Mouse (Mus musculus) MEL (cell line): ENCODE results near the gene Tcea3. TPM values are rescaled to one million over a fixed set of nuclear protein-coding genes. Genes with fewer than 3 reads are reported as not detected.

Experiments used
- DNase-seq: peaks from one replicate; pipeline ENCODE4 v3.0.0; 2011; ENCODE audit warnings: low read depth, low spot score
- H3K27ac ChIP-seq: 2 replicates; pipeline ENCODE4 v1.5.1; 2012; ENCODE audit warnings: low read depth, mild to moderate bottlenecking, control low read depth, low read length, moderate library complexity; ENCODE audit not compliant: control insufficient read depth
- H3K27me3 ChIP-seq, 2 experiments: fragments of 150-350 bp in 1 of 2; sonication (generic) in 1 of 2; 2 replicates each; pipeline ENCODE4 v1.6.1; 2012; ENCODE audit warnings: low read length in 2 of 2, mild to moderate bottlenecking in 2 of 2, improper control_type of control experiment in 1 of 2, moderate library complexity in 1 of 2; ENCODE audit not compliant: insufficient read depth in 2 of 2, control insufficient read depth in 1 of 2
- H3K36me3 ChIP-seq, 2 experiments: 2 replicates each; pipeline ENCODE4 v1.6.1; 2012 to 2014; ENCODE audit warnings: low read length in 2 of 2, improper control_type of control experiment in 1 of 2, inconsistent platforms in 1 of 2, mild to moderate bottlenecking in 1 of 2; ENCODE audit not compliant: insufficient read depth in 2 of 2, control insufficient read depth in 1 of 2
- H3K4me1 ChIP-seq, 2 experiments: fragments of 150-350 bp in 1 of 2; sonication (generic) in 1 of 2; 2 replicates each; pipeline ENCODE4 v1.6.1; 2012; ENCODE audit warnings: low read length in 2 of 2, improper control_type of control experiment in 1 of 2, mild to moderate bottlenecking in 1 of 2; ENCODE audit not compliant: insufficient read depth in 2 of 2, control insufficient read depth in 1 of 2
- H3K4me3 ChIP-seq, 2 experiments: fragments of 150-350 bp in 1 of 2; sonication (generic) in 1 of 2; 2 replicates each; pipeline ENCODE4 v1.5.1; 2012; ENCODE audit warnings: low read depth in 2 of 2, low read length in 2 of 2, mild to moderate bottlenecking in 2 of 2, moderate library complexity in 2 of 2, control low read depth in 1 of 2, improper control_type of control experiment in 1 of 2; ENCODE audit not compliant: control insufficient read depth in 1 of 2, insufficient read depth in 1 of 2
- H3K79me2 ChIP-seq: 2 replicates; pipeline ENCODE4 v1.6.1; 2012; ENCODE audit warnings: mild to moderate bottlenecking, low read length, moderate library complexity; ENCODE audit not compliant: control insufficient read depth, poor library complexity, insufficient read depth
- H3K9ac ChIP-seq: 2 replicates; pipeline ENCODE4 v1.6.1; 2012; ENCODE audit warnings: low read depth, mild to moderate bottlenecking, control low read depth, low read length, moderate library complexity; ENCODE audit not compliant: control insufficient read depth, poor library complexity, severe bottlenecking
- H3K9me3 ChIP-seq: fragments of 150-350 bp; sonication (generic); replicated peaks from 2 replicates; pipeline ENCODE4 v1.6.1; 2012; ENCODE audit warnings: mild to moderate bottlenecking, low read length, improper control_type of control experiment, moderate library complexity; ENCODE audit not compliant: insufficient read depth
- BHLHE40 ChIP-seq: IDR thresholded peaks from 2 replicates; pipeline ENCODE4 v1.6.1; 2012; ENCODE audit warnings: low read depth, mild to moderate bottlenecking, inconsistent platforms, low read length, improper control_type of control experiment, borderline replicate concordance
- CHD1 ChIP-seq: IDR thresholded peaks from 2 replicates; pipeline ENCODE4 v1.6.1; 2012; ENCODE audit warnings: low read depth, mild to moderate bottlenecking, inconsistent platforms, low read length, improper control_type of control experiment
- CHD2 ChIP-seq: IDR thresholded peaks from 2 replicates; pipeline ENCODE4 v1.6.1; 2011; ENCODE audit warnings: low read length, improper control_type of control experiment
- ELF1 ChIP-seq: IDR thresholded peaks from 2 replicates; pipeline ENCODE4 v1.6.1; 2014; ENCODE audit warnings: low read depth, mild to moderate bottlenecking, inconsistent platforms, low read length, improper control_type of control experiment, moderate library complexity
- EP300 ChIP-seq, 2 experiments: IDR thresholded peaks; 2 replicates each; pipeline ENCODE4 v1.6.1; 2011; ENCODE audit warnings: improper control_type of control experiment in 2 of 2, low read length in 2 of 2, low read depth in 1 of 2, mild to moderate bottlenecking in 1 of 2
- GABPA ChIP-seq: IDR thresholded peaks from 2 replicates; pipeline ENCODE4 v1.6.1; 2012; ENCODE audit warnings: low read depth, mild to moderate bottlenecking, inconsistent platforms, low read length, improper control_type of control experiment, moderate library complexity
- JUND ChIP-seq: IDR thresholded peaks from 2 replicates; pipeline ENCODE4 v1.6.1; 2011; ENCODE audit warnings: low read depth, mild to moderate bottlenecking, improper control_type of control experiment, low read length
- MAFK ChIP-seq: IDR thresholded peaks from 2 replicates; pipeline ENCODE4 v1.6.1; 2011; ENCODE audit warnings: low read depth, mild to moderate bottlenecking, low read length, improper control_type of control experiment, borderline replicate concordance
- MAZ ChIP-seq: IDR thresholded peaks from 2 replicates; pipeline ENCODE4 v1.6.1; 2012; ENCODE audit warnings: low read depth, mild to moderate bottlenecking, inconsistent platforms, low read length, improper control_type of control experiment
- MEF2A ChIP-seq: IDR thresholded peaks from 2 replicates; pipeline ENCODE4 v1.6.1; 2014; ENCODE audit warnings: low read depth, mild to moderate bottlenecking, inconsistent platforms, low read length, improper control_type of control experiment; ENCODE audit not compliant: poor library complexity, insufficient replicate concordance, severe bottlenecking; ENCODE audit errors: extremely low read depth
- MYB ChIP-seq: IDR thresholded peaks from 2 replicates; pipeline ENCODE4 v1.6.1; 2011; ENCODE audit warnings: mild to moderate bottlenecking, low read depth, low read length, improper control_type of control experiment
- MYC ChIP-seq: IDR thresholded peaks from 2 replicates; pipeline ENCODE4 v1.6.1; 2011; ENCODE audit warnings: low read depth, mild to moderate bottlenecking, low read length, improper control_type of control experiment, moderate library complexity
- POLR2A ChIP-seq, 2 experiments: IDR thresholded peaks; 2 replicates each; pipeline ENCODE4 v1.6.1; 2011 to 2012; ENCODE audit warnings: low read length in 2 of 2, mild to moderate bottlenecking in 2 of 2, control low read depth in 1 of 2, improper control_type of control experiment in 1 of 2, low read depth in 1 of 2, moderate library complexity in 1 of 2; ENCODE audit not compliant: control insufficient read depth in 1 of 2, insufficient read depth in 1 of 2, poor library complexity in 1 of 2
- POLR2AphosphoS2 ChIP-seq: IDR thresholded peaks from 2 replicates; pipeline ENCODE4 v1.6.1; 2011; ENCODE audit warnings: low read length, improper control_type of control experiment
- POLR2AphosphoS5 ChIP-seq: IDR thresholded peaks from 2 replicates; pipeline ENCODE4 v1.6.1; 2012; ENCODE audit warnings: low read depth, borderline replicate concordance, mild to moderate bottlenecking, inconsistent platforms, low read length, moderate library complexity, mixed read lengths
- RAD21 ChIP-seq: IDR thresholded peaks from 2 replicates; pipeline ENCODE4 v1.6.1; 2011; ENCODE audit warnings: mild to moderate bottlenecking, low read depth, low read length, improper control_type of control experiment
- SIN3A ChIP-seq: IDR thresholded peaks from 2 replicates; pipeline ENCODE4 v1.6.1; 2012; ENCODE audit warnings: low read length, improper control_type of control experiment, inconsistent platforms
- SMC3 ChIP-seq: IDR thresholded peaks from 2 replicates; pipeline ENCODE4 v1.6.1; 2011; ENCODE audit warnings: low read depth, low read length, improper control_type of control experiment
- TCF12 ChIP-seq: IDR thresholded peaks from 2 replicates; pipeline ENCODE4 v1.6.1; 2014; ENCODE audit warnings: low read depth, mild to moderate bottlenecking, inconsistent platforms, low read length, improper control_type of control experiment, moderate library complexity
- USF2 ChIP-seq, 2 experiments: IDR thresholded peaks; 2 replicates each; pipeline ENCODE4 v1.6.1; 2011 to 2012; ENCODE audit warnings: improper control_type of control experiment in 2 of 2, low read length in 2 of 2, borderline replicate concordance in 1 of 2, inconsistent platforms in 1 of 2, low read depth in 1 of 2, mild to moderate bottlenecking in 1 of 2; ENCODE audit not compliant: insufficient read depth in 1 of 2
- ZKSCAN1 ChIP-seq: IDR thresholded peaks from 2 replicates; pipeline ENCODE4 v1.6.1; 2012; ENCODE audit warnings: low read depth, mild to moderate bottlenecking, inconsistent platforms, low read length, improper control_type of control experiment, moderate library complexity
- ZMIZ1 ChIP-seq: IDR thresholded peaks from 2 replicates; pipeline ENCODE4 v1.6.1; 2012; ENCODE audit warnings: low read depth, mild to moderate bottlenecking, inconsistent platforms, low read length, improper control_type of control experiment, moderate library complexity
- ZNF384 ChIP-seq: IDR thresholded peaks from 2 replicates; pipeline ENCODE4 v1.6.1; 2012; ENCODE audit warnings: low read depth, mild to moderate bottlenecking, inconsistent platforms, low read length, improper control_type of control experiment
- polyA plus RNA-seq, 2 experiments: library from polyadenylated mRNA; stranded (reverse) in 1 of 2; unstranded in 1 of 2; fragments of >175 nt in 1 of 2; fragments of >200 nt in 1 of 2; gene quantifications; 2 replicates each; pipeline versions ENCODE4 v1.2.1 to v1.2.4; 2012; ENCODE audit warnings: low replicate concordance in 2 of 2, low read depth in 1 of 2; ENCODE audit not compliant: insufficient read length in 2 of 2, insufficient read depth in 1 of 2, missing spikeins in 1 of 2
- total RNA-seq: library from RNA; depleted of rRNA; stranded (reverse); fragments of 300-350 nt; gene quantifications from 2 replicates; pipeline ENCODE4 v1.2.3, GENCODE M21; 2012

Gene Tcea3
- total and polyA plus RNA-seq, 3 experiments: not detected

- no peaks in the 10 kb centered on the region for H3K27me3 ChIP-seq
- H3K79me2 ChIP-seq: peaks cover 25% of the 10 kb centered on the region
- no peaks in the 10 kb centered on the region for H3K4me1 ChIP-seq
- no peaks in the 10 kb centered on the region for H3K9me3 ChIP-seq
- H3K36me3 ChIP-seq: peaks cover 1 to 54% of the 10 kb centered on the region in 2 experiments
- DNase-seq: no peak
- no peak overlapping the region for H3K27ac ChIP-seq
- H3K4me3 ChIP-seq: no peak overlapping the region
- TF ChIP-seq RAD21 (no peak), BHLHE40 (no peak), ELF1 (no peak), ZKSCAN1 (no peak), TCF12 (no peak), MEF2A (no peak), MYC (no peak), MAZ (no peak), CHD2 (no peak), EP300 (IDR thresholded peaks at IDR 0.05; ENCODE audit: low read depth in 1 of 2, low read length in 2 of 2) (no peak), MAFK (no peak), POLR2AphosphoS5 (no peak), CHD1 (no peak), POLR2A (IDR thresholded peaks at IDR 0.05; ENCODE audit: control insufficient read depth in 1 of 2, insufficient read depth in 1 of 2, low read depth in 1 of 2, low read length in 2 of 2, poor library complexity in 1 of 2) (no peak), ZMIZ1 (no peak), JUND (no peak)
- no peak overlapping the region for H3K9ac ChIP-seq
Observed at GRCm38 (mm10) chr4:136320016-136320415, 72.5 kb downstream of the Tcea3 start.

- no peaks in the 10 kb centered on the region for H3K27me3 ChIP-seq
- no peak overlapping the region for H3K9ac ChIP-seq
- no peaks in the 10 kb centered on the region for H3K9me3 ChIP-seq
- H3K79me2 ChIP-seq: peaks cover 19% of the 10 kb centered on the region
- peaks cover 0 to 51% of the 10 kb centered on the region in 2 experiments; a peak in 2 of 4 replicates for H3K36me3 ChIP-seq
- H3K4me3 ChIP-seq: no peak overlapping the region
- no peak for TF ChIP-seq POLR2AphosphoS5
- TF ChIP-seq SMC3: no peak
- no peak for TF ChIP-seq USF2 (IDR thresholded peaks at IDR 0.05; ENCODE audit: borderline replicate concordance in 1 of 2, insufficient read depth in 1 of 2, low read depth in 1 of 2, low read length in 2 of 2)
- no peak for TF ChIP-seq ZNF384
- TF ChIP-seq MAZ: no peak
- TF ChIP-seq RAD21: no peak
- TF ChIP-seq GABPA: no peak
- TF ChIP-seq ZMIZ1: no peak
- TF ChIP-seq MYC: no peak
- no peak for TF ChIP-seq POLR2A (IDR thresholded peaks at IDR 0.05; ENCODE audit: control insufficient read depth in 1 of 2, insufficient read depth in 1 of 2, low read depth in 1 of 2, low read length in 2 of 2, poor library complexity in 1 of 2)
- no peak for TF ChIP-seq MYB
- TF ChIP-seq CHD1: no peak
- no peak for TF ChIP-seq ELF1
- TF ChIP-seq BHLHE40: no peak
- no peak for TF ChIP-seq SIN3A
- TF ChIP-seq POLR2AphosphoS2: no peak
- no peak for TF ChIP-seq MAFK
- DNase-seq: no peak
- no peaks in the 10 kb centered on the region for H3K4me1 ChIP-seq
- no peak overlapping the region for H3K27ac ChIP-seq
Observed at GRCm38 (mm10) chr4:136324226-136324625, 76.7 kb downstream of the Tcea3 start.
